Mouse (Mus musculus) ES-E14 (cell line): ENCODE results near the gene Alg14. TPM values are rescaled to one million over a fixed set of nuclear protein-coding genes. Genes with fewer than 3 reads are reported as not detected.

Experiments used
- DNase-seq: peaks from one replicate; pipeline ENCODE4 v3.0.0-alpha.2; 2013; ENCODE audit warnings: low read depth, low spot score
- H3K27ac ChIP-seq: 2 replicates; pipeline ENCODE4 v1.5.1; 2012; ENCODE audit warnings: low read depth, mild to moderate bottlenecking, low read length, moderate library complexity, mixed read lengths; ENCODE audit not compliant: poor library complexity, insufficient read depth, severe bottlenecking
- H3K36me3 ChIP-seq: 2 replicates; pipeline ENCODE4 v1.6.1; 2012; ENCODE audit warnings: mild to moderate bottlenecking, low read length, moderate library complexity, mixed read lengths; ENCODE audit not compliant: control insufficient read depth, poor library complexity, insufficient read depth, severe bottlenecking
- H3K4me1 ChIP-seq, 2 experiments: fragments of 150-350 bp in 1 of 2; sonication (generic) in 1 of 2; 2 replicates each; pipeline ENCODE4 v1.6.1; 2012; ENCODE audit warnings: low read length in 2 of 2, mild to moderate bottlenecking in 1 of 2, mixed read lengths in 1 of 2; ENCODE audit not compliant: control insufficient read depth in 2 of 2, insufficient read depth in 2 of 2, poor library complexity in 1 of 2
- H3K4me3 ChIP-seq, 2 experiments: fragments of 150-350 bp in 1 of 2; sonication (generic) in 1 of 2; 2 replicates each; pipeline ENCODE4 v1.5.1; 2012; ENCODE audit warnings: low read length in 2 of 2, low read depth in 1 of 2, mild to moderate bottlenecking in 1 of 2, mixed read lengths in 1 of 2; ENCODE audit not compliant: insufficient read depth in 1 of 2, poor library complexity in 1 of 2, severe bottlenecking in 1 of 2
- H3K9ac ChIP-seq: 2 replicates; pipeline ENCODE4 v1.6.1; 2012; ENCODE audit warnings: low read depth, mild to moderate bottlenecking, low read length, mixed read lengths; ENCODE audit not compliant: poor library complexity, insufficient read depth, severe bottlenecking
- H3K9me3 ChIP-seq: fragments of 150-350 bp; sonication (generic); 2 replicates; pipeline ENCODE4 v1.6.1; 2012; ENCODE audit warnings: low read depth, mild to moderate bottlenecking, low read length; ENCODE audit not compliant: control insufficient read depth, insufficient read depth
- CHD2 ChIP-seq: IDR thresholded peaks from 2 replicates; pipeline ENCODE4 v1.6.1; 2014; ENCODE audit warnings: mild to moderate bottlenecking, low read depth, low read length, inconsistent platforms
- HCFC1 ChIP-seq: IDR thresholded peaks from 2 replicates; pipeline ENCODE4 v1.6.1; 2012; ENCODE audit warnings: low read length, inconsistent platforms, borderline replicate concordance; ENCODE audit not compliant: insufficient read depth
- MAFK ChIP-seq: IDR thresholded peaks from 2 replicates; pipeline ENCODE4 v1.6.1; 2014; ENCODE audit warnings: mild to moderate bottlenecking, low read depth, low read length, inconsistent platforms; ENCODE audit not compliant: insufficient read depth
- ZC3H11A ChIP-seq: IDR thresholded peaks from 2 replicates; pipeline ENCODE4 v1.6.1; 2012; ENCODE audit warnings: low read depth, mild to moderate bottlenecking, inconsistent platforms, low read length, borderline replicate concordance
- ZNF384 ChIP-seq: IDR thresholded peaks from 2 replicates; pipeline ENCODE4 v1.6.1; 2012; ENCODE audit warnings: low read depth, low read length, inconsistent platforms
- in situ Hi-C, 2 experiments: fragments of 600-800 bp; cut with MboI; formaldehyde crosslinking; loops; one replicate each; pipeline ENCODE4 v1.15.1; 2025; ENCODE audit warnings: low sequenced_read_pairs in 2 of 2, inconsistent platforms in 1 of 2; ENCODE audit not compliant: unreplicated experiment in 2 of 2
- total RNA-seq: library from RNA; depleted of rRNA; stranded (reverse); fragments of 300-350 nt; gene quantifications from 2 replicates; pipeline ENCODE4 v1.2.3, GENCODE M21; 2012; rRNA removed

Gene Alg14
- total RNA-seq, result 18.4 and 30.1 TPM in 2 replicates

DNA sequence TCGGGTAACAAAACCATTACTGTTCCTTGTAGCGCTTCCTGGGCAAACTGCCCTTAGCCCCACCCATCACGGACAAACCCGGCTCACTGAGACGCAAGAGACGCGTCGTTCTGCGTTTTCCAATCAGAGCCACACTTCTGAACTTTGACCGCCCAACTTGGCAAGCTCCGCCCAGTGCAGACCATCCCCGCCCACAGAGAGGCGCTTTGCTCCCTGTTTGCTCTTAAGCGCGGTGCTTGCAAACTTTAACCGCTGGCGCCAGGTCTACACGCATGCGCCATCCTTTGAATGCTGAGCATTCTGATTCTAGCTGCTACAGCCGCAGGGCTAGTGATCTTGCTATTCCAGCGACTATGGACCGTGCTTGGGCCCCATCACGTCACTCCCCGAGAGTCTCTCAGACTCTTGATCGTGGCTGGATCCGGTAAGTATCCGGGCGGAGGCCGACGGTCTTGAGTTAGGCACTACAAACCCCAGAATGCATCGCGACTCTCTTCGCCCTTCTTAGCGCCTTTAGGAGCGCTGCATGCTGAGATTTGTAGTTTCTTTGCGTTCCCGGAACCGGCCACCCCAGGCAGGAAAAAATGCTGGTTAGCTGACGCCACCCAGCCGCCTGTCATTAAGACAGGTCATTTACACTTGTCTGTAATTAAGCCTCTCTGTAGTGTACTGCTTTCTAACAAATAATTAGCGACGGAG, at the start of gene Alg14:
Alg14 (plus strand) TSS at position 214 of the 699 bp plus-strand sequence.
- peaks cover 0 to 3% of the 10 kb centered on the region in 2 experiments; a peak in 2 of 4 replicates for H3K4me1 ChIP-seq
- H3K9ac ChIP-seq, result peak within 1 kb of the TSS; percentile 83
- TF ChIP-seq HCFC1, result peak; percentile 98
- no peak for TF ChIP-seq MAFK
- TF ChIP-seq ZC3H11A, result no peak
- peak; percentile 98 for DNase-seq
- in situ Hi-C loops, result no loop called here
- peak within 1 kb of the TSS; percentile 72 for H3K27ac ChIP-seq
- H3K4me3 ChIP-seq, result peak within 1 kb of the TSS; percentile 76 to 95
- no peaks in the 10 kb centered on the region for H3K9me3 ChIP-seq
- H3K36me3 ChIP-seq, result no peaks in the 10 kb centered on the region

DNA sequence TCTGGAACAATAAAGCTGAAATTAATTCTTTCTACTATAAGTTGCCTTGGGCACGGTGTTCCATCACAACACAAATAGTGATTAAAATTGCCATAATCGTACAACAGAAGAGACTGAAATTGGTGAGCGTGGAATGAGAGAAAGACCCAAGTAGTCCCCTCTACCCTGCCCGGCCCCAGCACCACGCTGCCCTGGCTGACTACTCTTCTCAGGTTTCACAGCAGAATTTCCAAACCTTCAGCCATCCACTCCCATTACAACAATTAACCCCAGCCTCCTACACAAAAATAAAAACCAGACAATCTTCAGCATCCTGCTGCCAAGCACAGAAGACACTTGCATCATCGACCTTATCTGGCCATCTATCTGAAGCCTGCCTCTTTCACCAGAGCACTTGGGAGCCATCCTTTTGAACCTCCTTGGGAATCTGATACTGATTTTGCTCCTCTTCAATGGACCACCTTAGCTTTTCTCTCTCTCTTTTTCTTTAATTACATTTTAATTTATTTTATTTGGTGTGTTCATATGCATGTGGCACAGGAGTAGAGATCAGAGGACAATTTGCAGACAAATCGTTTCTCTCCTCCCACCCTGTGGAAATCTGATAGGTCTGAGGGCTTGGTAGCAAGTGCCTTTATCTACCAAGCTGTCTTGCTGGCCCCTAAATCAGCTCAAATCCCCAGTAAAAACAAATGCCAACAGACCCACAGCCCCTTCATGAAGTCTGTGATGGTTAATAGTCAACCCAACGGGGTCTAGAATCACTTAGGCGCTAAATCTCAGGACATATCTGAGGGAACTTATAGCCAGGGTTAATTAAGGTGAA, 49.2 kb upstream of the Alg14 start:
- H3K4me1 ChIP-seq, result no peaks in the 10 kb centered on the region
- H3K9me3 ChIP-seq, result no peaks in the 10 kb centered on the region
- no peak overlapping the region for H3K9ac ChIP-seq
- in situ Hi-C loops, result no loop called here
- no peak overlapping the region for H3K4me3 ChIP-seq
- TF ChIP-seq CHD2 (no peak), ZC3H11A (no peak), HCFC1 (no peak), MAFK (no peak), ZNF384 (no peak)
- no peak overlapping the region for H3K27ac ChIP-seq
- no peak for DNase-seq
- H3K36me3 ChIP-seq, result no peaks in the 10 kb centered on the region

DNA sequence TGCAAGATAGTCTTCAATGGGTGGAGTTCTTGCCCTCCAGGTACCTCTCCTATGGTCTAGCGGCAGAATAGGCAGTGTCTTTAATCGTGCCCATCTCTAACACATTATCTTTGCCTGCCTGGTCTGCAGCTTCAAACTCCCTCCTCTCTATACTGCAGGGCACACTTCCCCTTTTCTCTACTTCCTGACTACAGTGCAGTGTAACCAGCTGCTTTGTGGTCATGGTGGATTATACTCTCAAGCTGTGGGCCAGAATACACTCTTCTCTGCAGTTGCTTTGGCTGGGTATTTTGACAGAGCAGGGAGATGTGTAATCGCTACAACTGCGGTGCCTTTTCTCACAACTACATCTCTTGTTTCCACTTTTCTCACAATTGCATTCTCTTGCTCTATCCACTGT, 48.6 kb upstream of the Alg14 start:
- TF ChIP-seq HCFC1 (no peak), ZNF384 (no peak), MAFK (no peak), CHD2 (no peak)
- in situ Hi-C loops, result no loop called here
- no peak overlapping the region for H3K4me3 ChIP-seq
- H3K9ac ChIP-seq, result no peak overlapping the region
- H3K36me3 ChIP-seq, result no peaks in the 10 kb centered on the region
- no peak for DNase-seq
- H3K4me1 ChIP-seq, result no peaks in the 10 kb centered on the region
- no peaks in the 10 kb centered on the region for H3K9me3 ChIP-seq
- H3K27ac ChIP-seq, result no peak overlapping the region

DNA sequence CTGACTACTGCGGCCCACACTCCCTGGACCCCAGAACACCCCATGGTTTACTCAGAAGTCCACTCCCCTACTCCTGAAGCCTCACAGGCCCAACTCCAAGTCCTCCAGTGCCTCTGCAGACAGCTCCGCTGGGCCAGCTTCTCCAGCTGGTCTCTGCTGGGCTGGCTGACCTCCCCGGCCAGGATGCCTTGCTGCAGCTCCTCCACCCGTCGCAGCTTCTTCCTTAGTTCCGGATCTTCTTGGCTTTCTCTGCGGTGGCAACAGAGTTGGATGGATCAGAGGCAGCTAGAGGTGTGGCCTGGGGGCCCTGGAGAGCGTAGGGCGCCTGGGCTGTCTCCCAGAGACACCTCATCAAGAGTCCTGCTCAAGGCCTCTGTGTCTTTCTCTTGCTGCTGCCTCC, 41.5 kb upstream of the Alg14 start:
- H3K4me1 ChIP-seq, result no peaks in the 10 kb centered on the region
- TF ChIP-seq ZC3H11A (no peak), CHD2 (no peak), HCFC1 (no peak), ZNF384 (no peak), MAFK (no peak)
- H3K9me3 ChIP-seq, result no peaks in the 10 kb centered on the region
- H3K4me3 ChIP-seq, result no peak overlapping the region
- H3K9ac ChIP-seq, result no peak overlapping the region
- H3K27ac ChIP-seq, result no peak overlapping the region
- no peaks in the 10 kb centered on the region for H3K36me3 ChIP-seq
- no peak for DNase-seq
- in situ Hi-C loops, result no loop called here
